Comparison of ENCODE assay signal across 15 mouse cellular contexts in genomic region chr1:144085530-144086520, GRCm38 (mm10).
A peak's percentile ranks its signal among the peaks of the same experiment; 100 is the strongest.
DNase-seq lines count a peak whose midpoint lies in the region; TF ChIP-seq lines count a peak whose summit lies in the region.
"Had no signal": no experiment of that assay in that cellular context is flagged by ENCODE, and none has a peak within 500 bp of the region (broad histone marks: within the 10 kb centered on the region; RNA-seq: fewer than 3 reads in every experiment).

No protein-coding gene starts in this region.

- peak; percentile 41 for DNase-seq in CH12.LX (ENCODE audit: extremely low read depth)
- DNase-seq in induced T-regulatory cell, adult 2 months (ENCODE audit: low read depth), result peak; percentile 76
- DNase-seq in right cerebral cortex, postnatal 25 days, result no peak
- no peak for DNase-seq in midbrain, embryonic 10.5 days (ENCODE audit: low spot score)
- DNase-seq in kidney, adult 8-10 months, result no peak
- DNase-seq: cerebellum, adult 18-20 months; heart, adult 2 months had no signal

- WGBS in midbrain, embryonic 10.5 days, result 88% methylated on average over 6 of the region's 6 CpGs

- TF ChIP-seq CTCF in C2C12 (IDR thresholded peaks at IDR 0.05; ENCODE audit: control insufficient read depth, insufficient read depth, insufficient read length) (no peak), CH12.LX (conservative IDR thresholded peaks at IDR 0.05 in 1 of 2, IDR thresholded peaks at IDR 0.05 in 1 of 2; ENCODE audit: low read depth in 2 of 2, low read length in 2 of 2) (no peak)

- dilution Hi-C loops in CH12.LX (cut with MboI; ENCODE audit: extremely low pct_ligation_motif_present, extremely low pct_unique_long_range_greater_than_20kb, low sequenced_read_pairs), result no loop called here

- H3K9me3 ChIP-seq in CH12.LX (replicated peaks; ENCODE audit: low read length), result no peaks in the 10 kb centered on the region
- H3K9me3 ChIP-seq in midbrain, embryonic 10.5 days (replicated peaks), result no peaks in the 10 kb centered on the region
- H3K9me3 ChIP-seq: embryonic facial prominence, embryonic 10.5 days; forebrain, embryonic 10.5 days; hindbrain, embryonic 10.5 days; kidney, embryonic 15.5 days; neural tube, embryonic 13.5 days had no signal

- TF ChIP-seq EP300 in CH12.LX (IDR thresholded peaks at IDR 0.05; ENCODE audit: low read length), result no peak

- TF ChIP-seq POLR2A in CH12.LX (IDR thresholded peaks at IDR 0.05; ENCODE audit: low read depth, low read length) (no peak), myocyte (IDR thresholded peaks at IDR 0.05; ENCODE audit: insufficient read length, low read depth) (no peak)

- no peak overlapping the region for H3K4me3 ChIP-seq in C2C12 (ENCODE audit: insufficient read depth, poor library complexity, severe bottlenecking)
- H3K4me3 ChIP-seq in CH12.LX (replicated peaks in 1 of 3; ENCODE audit: low read depth in 2 of 3, low read length in 2 of 3, poor library complexity in 1 of 3), result no peak overlapping the region
- H3K4me3 ChIP-seq in myocyte, result no peak overlapping the region
- H3K4me3 ChIP-seq in midbrain, embryonic 10.5 days, result no peak overlapping the region
- H3K4me3 ChIP-seq: embryonic facial prominence, embryonic 10.5 days; forebrain, embryonic 10.5 days; heart, adult 2 months; hindbrain, embryonic 10.5 days; kidney, embryonic 15.5 days; neural tube, embryonic 13.5 days had no signal

- in situ Hi-C loops in CH12.LX (cut with MboI; ENCODE audit: low pct_ligation_motif_present, low pct_unique_long_range_greater_than_20kb, low sequenced_read_pairs), result no loop called here

- no peak overlapping the region for H3K9ac ChIP-seq in CH12.LX (ENCODE audit: insufficient read depth, low read depth)
- H3K9ac ChIP-seq: kidney, embryonic 15.5 days; neural tube, embryonic 13.5 days had no signal

- H3K4me1 ChIP-seq in CH12.LX (ENCODE audit: control insufficient read depth in 1 of 2, insufficient read depth in 2 of 2), result peaks cover 0 to 2% of the 10 kb centered on the region in 2 experiments; a peak in 2 of 4 replicates
- peaks cover 6% of the 10 kb centered on the region for H3K4me1 ChIP-seq in midbrain, embryonic 10.5 days
- H3K4me1 ChIP-seq: forebrain, embryonic 10.5 days; kidney, embryonic 15.5 days; neural tube, embryonic 13.5 days had no signal

- H3K36me3 ChIP-seq in C2C12 (ENCODE audit: control insufficient read depth, insufficient read depth) (no peaks in the 10 kb centered on the region), CH12.LX (replicated peaks in 1 of 2; ENCODE audit: control insufficient read depth in 1 of 2, insufficient read depth in 1 of 2, low read length in 1 of 2) (no peaks in the 10 kb centered on the region), myocyte (ENCODE audit: control insufficient read depth, insufficient read depth) (no peaks in the 10 kb centered on the region)
- H3K36me3 ChIP-seq in midbrain, embryonic 10.5 days, result no peaks in the 10 kb centered on the region
- H3K36me3 ChIP-seq: embryonic facial prominence, embryonic 10.5 days; forebrain, embryonic 10.5 days; hindbrain, embryonic 10.5 days; kidney, embryonic 15.5 days; neural tube, embryonic 13.5 days had no signal

- H3K4me2 ChIP-seq in CH12.LX (ENCODE audit: insufficient read depth, low read depth, poor library complexity, severe bottlenecking) (peak overlapping the region; percentile 13; the same call in 1 of the 2 replicates), myocyte (ENCODE audit: low read depth) (peak overlapping the region; percentile 31)
- H3K4me2 ChIP-seq: kidney, embryonic 15.5 days; midbrain, embryonic 11.5 days; neural tube, embryonic 13.5 days had no signal

- H3ac ChIP-seq in C2C12 (ENCODE audit: control insufficient read depth, insufficient read length, low read depth) (no peak overlapping the region), myocyte (ENCODE audit: control insufficient read depth, insufficient read length) (no peak overlapping the region)

- no peaks in the 10 kb centered on the region for H3K79me3 ChIP-seq in C2C12 (ENCODE audit: low read depth)

- H3K27me3 ChIP-seq in C2C12 (ENCODE audit: control insufficient read depth, insufficient read depth, insufficient read length) (no peaks in the 10 kb centered on the region), CH12.LX (replicated peaks) (no peaks in the 10 kb centered on the region), myocyte (ENCODE audit: control insufficient read depth, insufficient read depth, insufficient read length) (no peaks in the 10 kb centered on the region)
- H3K27me3 ChIP-seq in midbrain, embryonic 10.5 days (ENCODE audit: low read depth, poor library complexity, severe bottlenecking), result no peaks in the 10 kb centered on the region
- H3K27me3 ChIP-seq: kidney, embryonic 15.5 days; neural tube, embryonic 13.5 days had no signal

- no peaks in the 10 kb centered on the region for H3K79me2 ChIP-seq in C2C12 (ENCODE audit: control insufficient read depth, insufficient read depth)
- no peaks in the 10 kb centered on the region for H3K79me2 ChIP-seq in CH12.LX (replicated peaks; ENCODE audit: control insufficient read depth, extremely low read depth, insufficient read depth, poor library complexity, severe bottlenecking)
- no peaks in the 10 kb centered on the region for H3K79me2 ChIP-seq in myocyte (ENCODE audit: control insufficient read depth, insufficient read depth)

- no peak overlapping the region for H3K27ac ChIP-seq in CH12.LX (ENCODE audit: insufficient read depth, low read depth)
- H3K27ac ChIP-seq in midbrain, embryonic 10.5 days (replicated peaks), result no peak overlapping the region
- H3K27ac ChIP-seq: embryonic facial prominence, embryonic 10.5 days; forebrain, embryonic 10.5 days; heart, adult 2 months; hindbrain, embryonic 10.5 days; kidney, embryonic 15.5 days; neural tube, embryonic 13.5 days had no signal

- no peak for TF ChIP-seq RAD21 in CH12.LX (IDR thresholded peaks at IDR 0.05; ENCODE audit: low read depth, low read length)

TF ChIP-seq in C2C12, 6 proteins besides CTCF, POLR2A, EP300 and RAD21:
- TF ChIP-seq MYOD1 (IDR thresholded peaks at IDR 0.05; ENCODE audit: control insufficient read depth, insufficient read length, low read depth) (peak; percentile 72), MAX (IDR thresholded peaks at IDR 0.05) (no peak), FOSL1 (IDR thresholded peaks at IDR 0.05; ENCODE audit: insufficient read depth, low read length, poor library complexity, severe bottlenecking) (peak; percentile 81), USF1 (IDR thresholded peaks at IDR 0.05; ENCODE audit: low read depth) (peak; percentile 9)

TF ChIP-seq in CH12.LX, 34 proteins besides CTCF, POLR2A, EP300 and RAD21:
- TF ChIP-seq USF2 (conservative IDR thresholded peaks at IDR 0.05; ENCODE audit: low read depth, low read length) (no peak), CHD2 (IDR thresholded peaks at IDR 0.05; ENCODE audit: low read length) (no peak), E2F4 (IDR thresholded peaks at IDR 0.05; ENCODE audit: insufficient replicate concordance, low read depth, low read length) (no peak), MYC (IDR thresholded peaks at IDR 0.05; ENCODE audit: low read depth, low read length) (no peak), POLR2AphosphoS2 (IDR thresholded peaks at IDR 0.05; ENCODE audit: low read depth, low read length) (no peak), PAX5 (IDR thresholded peaks at IDR 0.05; ENCODE audit: low read length) (no peak), IRF4 (IDR thresholded peaks at IDR 0.05; ENCODE audit: low read depth, low read length) (no peak), ZMIZ1 (IDR thresholded peaks at IDR 0.05; ENCODE audit: low read depth, low read length) (no peak), TBP (conservative IDR thresholded peaks at IDR 0.05; ENCODE audit: low read depth, low read length) (no peak), ZNF384 (IDR thresholded peaks at IDR 0.05; ENCODE audit: low read depth, low read length) (no peak), SIN3A (IDR thresholded peaks at IDR 0.05; ENCODE audit: low read length) (no peak), NRF1 (IDR thresholded peaks at IDR 0.05; ENCODE audit: low read depth, low read length) (no peak)
TF ChIP-seq in CH12.LX: peak in this region for 0.

TF ChIP-seq in myocyte, 11 proteins besides CTCF, POLR2A, EP300 and RAD21:
- TF ChIP-seq MAX (IDR thresholded peaks at IDR 0.05; ENCODE audit: low read depth) (peak; percentile 38), E2F4 (IDR thresholded peaks at IDR 0.05; ENCODE audit: insufficient read depth) (no peak), MYOD1 (IDR thresholded peaks at IDR 0.05; ENCODE audit: control insufficient read depth in 1 of 3, insufficient read length in 2 of 3, low read depth in 2 of 3) (peak in 2 of 3 experiments; percentile 9 to 53), USF1 (IDR thresholded peaks at IDR 0.05; ENCODE audit: low read depth) (peak; percentile 31), REST (IDR thresholded peaks at IDR 0.05; ENCODE audit: insufficient read depth, insufficient read length) (no peak), POLR2AphosphoS2 (IDR thresholded peaks at IDR 0.05; ENCODE audit: insufficient read length, low read depth) (no peak), TCF3 (IDR thresholded peaks at IDR 0.05; ENCODE audit: insufficient read length, low read depth) (no peak), CEBPB (IDR thresholded peaks at IDR 0.05; ENCODE audit: insufficient read depth, poor library complexity, severe bottlenecking) (peak; percentile 70), TCF12 (IDR thresholded peaks at IDR 0.05; ENCODE audit: insufficient read depth, poor library complexity, severe bottlenecking) (no peak)

Comparison
In these comparisons a context has a peak if more than half of its experiments do, and no peak if none do; other contexts are left out.
1. DNase-seq: peak in CH12.LX (single experiment) and induced T-regulatory cell, adult 2 months (single experiment); none in right cerebral cortex, postnatal 25 days (single experiment), midbrain, embryonic 10.5 days (single experiment) and kidney, adult 8-10 months (0 of 2).